Mouse (Mus musculus) cerebellum, adult 11-12 months (tissue): ENCODE measurements at regions not wholly inside any gene's neighbourhood (a gene's known extent, or its start where the extent isn't known, plus 50 kb on each side); places are given as distances from the start of the nearest gene placed in this dataset.
"Not testable (repeated sequence)": the region's sequence is repeated elsewhere in the genome, so short reads cannot be mapped to it uniquely, and the experiment has no call there.

Experiments
- DNase-seq: peaks from one replicate; pipeline ENCODE4 v3.0.0; 2022

GRCm38 (mm10) chr4:97509576-97509975, 263.0 kb upstream of the Nfia start:
- no peak for DNase-seq

GRCm38 (mm10) chr4:97505734-97506133, 266.8 kb upstream of the Nfia start:
- DNase-seq = no peak

- DNase-seq = no peak
These were observed 281.2 kb upstream of the Nfia start for GRCm38 (mm10) chr4:97491248-97491804.

- DNase-seq = no peak
These were observed 286.2 kb upstream of the Nfia start for GRCm38 (mm10) chr4:97486354-97486753.

GRCm38 (mm10) chr4:97485225-97485624, 287.3 kb upstream of the Nfia start:
- no peak for DNase-seq

- DNase-seq = no peak
These were observed 289.8 kb upstream of the Nfia start for GRCm38 (mm10) chr4:97482701-97483246.

GRCm38 (mm10) chr4:97481836-97482235, 290.7 kb upstream of the Nfia start:
- no peak for DNase-seq

GRCm38 (mm10) chr4:97476571-97477190, 293.7 kb upstream of the Gm10192 start:
- peak; percentile 6 for DNase-seq

GRCm38 (mm10) chr4:97473492-97473891, 290.5 kb upstream of the Gm10192 start:
- not testable (repeated sequence) for DNase-seq

GRCm38 (mm10) chr4:97465932-97466666, 283.1 kb upstream of the Gm10192 start:
- no peak for DNase-seq

GRCm38 (mm10) chr4:97465517-97465916, 282.6 kb upstream of the Gm10192 start:
- no peak for DNase-seq

GRCm38 (mm10) chr4:97461177-97461576, 278.2 kb upstream of the Gm10192 start:
- DNase-seq = no peak

- peak; percentile 19 for DNase-seq
These were observed 256.5 kb upstream of the Gm10192 start for GRCm38 (mm10) chr4:97439288-97440029.

GRCm38 (mm10) chr4:97432681-97433080, 249.7 kb upstream of the Gm10192 start:
- no peak for DNase-seq

GRCm38 (mm10) chr4:97432094-97432493, 249.1 kb upstream of the Gm10192 start:
- DNase-seq = no peak

GRCm38 (mm10) chr4:97431239-97431638, 248.3 kb upstream of the Gm10192 start:
- no peak for DNase-seq

GRCm38 (mm10) chr4:97419845-97420244, 236.9 kb upstream of the Gm10192 start:
- DNase-seq = no peak

- DNase-seq = peak; percentile 85
These were observed 235.7 kb upstream of the Gm10192 start for GRCm38 (mm10) chr4:97418616-97419015.

- DNase-seq = no peak
These were observed 235.0 kb upstream of the Gm10192 start for GRCm38 (mm10) chr4:97417943-97418342.

- DNase-seq = no peak
These were observed 225.8 kb upstream of the Gm10192 start for GRCm38 (mm10) chr4:97408633-97409296.

GRCm38 (mm10) chr4:97394697-97395280, 211.8 kb upstream of the Gm10192 start:
- no peak for DNase-seq

- DNase-seq = no peak
These were observed 198.1 kb upstream of the Gm10192 start for GRCm38 (mm10) chr4:97381084-97381483.
